Mouse (Mus musculus): Measurements from ENCODE around the gene Sfrp2.

Gene Sfrp2

GRCm38 (mm10) chr3:83771160-83771869 is 5.2 kb downstream of the Sfrp2 start:
- no peak for DNase-seq (ENCODE audit: extremely low spot score)

GRCm38 (mm10) chr3:83773281-83773680 is 7.2 kb downstream of the Sfrp2 start:
- DNase-seq (ENCODE audit: extremely low spot score): no peak

GRCm38 (mm10) chr3:83775403-83775802 is 9.3 kb downstream of the Sfrp2 start:
- DNase-seq (ENCODE audit: extremely low spot score): no peak

GRCm38 (mm10) chr3:83781460-83782222 is 15.5 kb downstream of the Sfrp2 start:
- no peak for DNase-seq (ENCODE audit: extremely low spot score)

DNA sequence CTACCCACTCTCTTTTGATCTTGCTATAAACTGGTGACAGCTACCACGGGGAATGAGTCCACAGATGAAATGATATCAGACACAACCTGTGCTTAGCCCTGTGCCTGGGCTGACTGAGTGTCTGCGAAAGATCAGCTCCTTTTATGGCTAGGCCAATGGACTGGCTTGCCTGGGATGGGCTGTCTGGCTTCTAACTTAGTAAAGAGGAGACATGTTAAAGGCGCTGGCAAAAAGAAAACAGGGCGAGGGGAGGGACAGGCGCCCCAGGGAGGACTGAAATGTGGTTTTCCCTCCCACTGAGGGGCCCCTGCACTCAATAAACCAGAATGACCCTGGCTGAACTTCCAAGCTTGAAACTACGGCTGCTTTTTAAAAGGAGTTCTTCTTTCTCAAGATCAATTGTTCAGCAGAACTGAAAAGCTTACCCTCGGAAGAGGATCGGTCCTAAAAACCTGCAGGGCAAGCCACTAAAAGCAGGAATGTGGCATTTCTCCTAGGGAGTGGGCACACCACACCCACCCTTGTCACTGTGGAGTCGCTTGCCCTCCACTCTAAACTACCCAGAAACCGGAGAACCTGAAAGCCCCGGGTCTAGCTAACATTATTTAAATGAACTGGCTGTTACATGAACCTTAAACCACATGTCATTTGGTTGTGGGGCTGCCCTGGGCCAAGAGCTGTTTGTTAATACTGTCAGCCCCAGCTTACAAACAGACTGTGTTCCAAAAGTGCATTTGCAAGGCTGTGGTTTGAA is 17.8 kb downstream of the Sfrp2 start:
- peak; percentile 67 for DNase-seq (ENCODE audit: extremely low spot score)

DNA sequence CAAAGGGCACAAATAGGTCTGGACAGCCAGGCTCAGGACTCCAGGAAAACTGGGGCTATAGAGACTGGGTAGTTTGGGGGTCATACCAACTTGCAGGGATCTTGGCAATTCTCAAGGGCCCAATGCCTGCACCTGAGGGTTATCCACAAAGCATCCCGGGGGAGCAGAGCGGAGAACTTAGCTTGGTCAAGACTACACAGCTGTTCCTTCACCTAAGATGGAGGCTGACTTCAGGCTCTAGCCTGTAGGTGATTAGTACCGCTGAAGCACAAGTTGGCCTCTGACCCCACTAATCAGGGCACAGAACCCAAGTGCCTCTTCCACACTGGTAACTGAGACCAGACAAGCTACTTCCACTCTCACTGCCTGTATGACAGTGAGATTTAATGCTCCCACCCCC is 18.6 kb downstream of the Sfrp2 start:
- peak; percentile 45 for DNase-seq (ENCODE audit: extremely low spot score)

GRCm38 (mm10) chr3:83787086-83787485 is 21.0 kb downstream of the Sfrp2 start:
- no peak for DNase-seq (ENCODE audit: extremely low spot score)

- no peak for DNase-seq (ENCODE audit: extremely low spot score)
Measured at GRCm38 (mm10) chr3:83787776-83788305, 21.7 kb downstream of the Sfrp2 start.

GRCm38 (mm10) chr3:83789651-83790451 is 23.7 kb downstream of the Sfrp2 start:
- peak; percentile 69 for DNase-seq (ENCODE audit: extremely low spot score)

- no peak for DNase-seq (ENCODE audit: extremely low spot score)
Measured at GRCm38 (mm10) chr3:83791444-83791843, 25.3 kb downstream of the Sfrp2 start.

DNA sequence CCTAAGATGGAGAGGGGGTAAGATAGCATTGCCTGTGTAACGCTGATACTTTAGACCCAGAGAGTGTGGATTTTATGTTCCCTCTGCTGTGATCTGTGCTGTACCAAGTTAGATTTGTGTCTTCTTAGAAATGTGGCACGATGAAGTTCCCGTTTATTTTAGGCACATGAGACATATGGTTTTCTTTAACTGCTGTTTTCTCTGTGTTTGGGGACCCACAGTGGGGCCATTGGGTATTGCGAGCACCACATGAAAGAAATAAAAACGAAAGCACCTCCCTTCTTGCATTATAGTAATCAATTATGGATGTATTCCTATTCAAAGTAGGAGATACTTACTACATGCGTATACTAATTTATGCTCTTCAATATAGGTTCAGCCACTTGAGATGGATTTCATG is 31.0 kb downstream of the Sfrp2 start:
- no peak for DNase-seq (ENCODE audit: extremely low spot score)

- DNase-seq (ENCODE audit: extremely low spot score): peak; percentile 68
Measured at GRCm38 (mm10) chr3:83797828-83798227, 31.7 kb downstream of the Sfrp2 start.

- no peak for DNase-seq (ENCODE audit: extremely low spot score)
Measured at GRCm38 (mm10) chr3:83799486-83799885, 33.4 kb downstream of the Sfrp2 start.

- no peak for DNase-seq (ENCODE audit: extremely low spot score)
Measured at GRCm38 (mm10) chr3:83801649-83802155, 35.6 kb downstream of the Sfrp2 start.

DNA sequence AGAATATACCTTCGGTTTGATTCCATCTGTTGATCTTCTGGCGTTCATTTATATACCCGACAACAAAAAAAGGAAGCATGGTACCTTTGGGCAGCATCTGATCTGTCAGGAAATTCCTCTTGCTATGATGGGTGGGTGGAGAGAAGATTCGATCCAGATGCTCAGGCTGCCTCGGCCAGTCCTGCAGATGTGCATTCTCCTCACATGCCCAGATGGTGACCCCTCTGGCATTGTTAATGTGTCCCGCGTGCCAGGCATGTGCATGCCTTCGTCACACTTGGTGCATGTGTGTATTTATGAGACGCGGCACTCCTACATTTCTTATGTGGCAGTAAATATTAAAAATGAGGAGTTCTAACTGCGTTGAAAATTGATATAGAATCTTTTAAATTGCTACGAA is 42.4 kb downstream of the Sfrp2 start:
- no peak for DNase-seq (ENCODE audit: extremely low spot score)

- DNase-seq (ENCODE audit: extremely low spot score): no peak
Measured at GRCm38 (mm10) chr3:83811987-83812386, 45.9 kb downstream of the Sfrp2 start.

- DNase-seq (ENCODE audit: extremely low spot score): no peak
Measured at GRCm38 (mm10) chr3:83812863-83813262, 46.7 kb downstream of the Sfrp2 start.

- DNase-seq (ENCODE audit: extremely low spot score): no peak
Measured at GRCm38 (mm10) chr3:83816372-83816925, 50.3 kb downstream of the Sfrp2 start.

GRCm38 (mm10) chr3:83823774-83824173 is 57.7 kb downstream of the Sfrp2 start:
- no peak for DNase-seq (ENCODE audit: extremely low spot score)

All from embryo, embryonic 9.5 days (tissue).